Mouse (Mus musculus) liver, embryonic 14.5 days (tissue): ENCODE data around the gene Atp8a1. TPM values are rescaled to one million over a fixed set of nuclear protein-coding genes. Genes with fewer than 3 reads are reported as not detected.

Source experiments
- ATAC-seq: fragments of 200-750 bp; cut with Nextera tagmentation; 2 replicates; pipeline ENCODE4 v1.8.0; 2017; ENCODE audit warnings: moderate number of reproducible peaks, mild to moderate bottlenecking, moderate library complexity; ENCODE audit not compliant: insufficient read depth
- DNase-seq, 3 experiments: peaks; one replicate each; pipeline ENCODE4 v3.0.0-alpha.2; 2012 to 2013; ENCODE audit warnings: low read depth in 3 of 3, low spot score in 3 of 3
- H3K27ac ChIP-seq: fragments of 300-500 bp; sonication (generic); 2 replicates; pipeline ENCODE4 v1.5.1; 2014; ENCODE audit warnings: moderate library complexity, mild to moderate bottlenecking, control low read depth, inconsistent platforms
- H3K27me3 ChIP-seq: fragments of 300-500 bp; sonication (generic); 2 replicates; pipeline ENCODE4 v1.6.1; 2014; ENCODE audit warnings: mild to moderate bottlenecking, low read length, moderate library complexity; ENCODE audit not compliant: control insufficient read depth, insufficient read depth
- H3K36me3 ChIP-seq: fragments of 300-500 bp; sonication (generic); replicated peaks from 2 replicates; pipeline ENCODE4 v1.6.1; 2014; ENCODE audit warnings: low read depth; ENCODE audit not compliant: control insufficient read depth, insufficient read depth
- H3K4me1 ChIP-seq, 2 experiments: fragments of 200-500 bp in 1 of 2; fragments of 300-500 bp in 1 of 2; sonication (generic) in 1 of 2; replicated peaks; 2 replicates each; pipeline ENCODE4 v1.6.1; 2012 to 2014; ENCODE audit warnings: antibody characterized with exemption in 1 of 2, inconsistent platforms in 1 of 2, low read length in 1 of 2; ENCODE audit not compliant: control insufficient read depth in 2 of 2, insufficient read depth in 2 of 2
- H3K4me2 ChIP-seq: fragments of 300-500 bp; sonication (generic); 2 replicates; pipeline ENCODE4 v1.6.1; 2014; ENCODE audit warnings: low read depth, mild to moderate bottlenecking, control low read depth, moderate library complexity
- H3K4me3 ChIP-seq, 2 experiments: fragments of 200-500 bp in 1 of 2; fragments of 300-500 bp in 1 of 2; sonication (generic) in 1 of 2; 2 replicates each; pipeline ENCODE4 v1.5.1; 2012 to 2014; ENCODE audit warnings: low read depth in 2 of 2, low read length in 2 of 2, mild to moderate bottlenecking in 2 of 2, control low read depth in 1 of 2, inconsistent platforms in 1 of 2, moderate library complexity in 1 of 2; ENCODE audit not compliant: insufficient read depth in 1 of 2
- H3K9ac ChIP-seq: fragments of 300-500 bp; sonication (generic); replicated peaks from 2 replicates; pipeline ENCODE4 v1.6.1; 2014; ENCODE audit warnings: mild to moderate bottlenecking, control low read depth, moderate library complexity
- H3K9me3 ChIP-seq: fragments of 300-500 bp; sonication (generic); 2 replicates; pipeline ENCODE4 v1.6.1; 2016; ENCODE audit warnings: low read length, mixed read lengths; ENCODE audit not compliant: control insufficient read depth
- CTCF ChIP-seq: IDR thresholded peaks from 2 replicates; pipeline ENCODE4 v1.5.1; 2016; ENCODE audit warnings: antibody characterized with exemption, low read depth, control low read depth
- EP300 ChIP-seq: IDR thresholded peaks from 2 replicates; pipeline ENCODE4 v1.6.1; 2016; ENCODE audit warnings: antibody characterized with exemption, low read depth
- WGBS: fragments of 180-500 bp; shearing (Covaris S2); extraction: QIAGEN DNeasy Blood & Tissue Kit; methylation state at CpG from one replicate; pipeline ENCODE4 v1.1.7; 2014; ENCODE audit not compliant: insufficient replicate concordance; 5-methylcytosine and 5-hydroxymethylcytosine counted together
- polyA plus RNA-seq, 2 experiments: library from polyadenylated mRNA; depleted of rRNA in 1 of 2; stranded (reverse) in 1 of 2; unstranded in 1 of 2; fragments of >200 nt; fragmentation: Nextera tagmentation in 1 of 2; extraction: Ambion mirVana in 1 of 2; gene quantifications; 2 replicates each; pipeline versions ENCODE4 v1.2.1 to v1.2.3; 2012 to 2014

The Atp8a1 gene
- polyA plus RNA-seq, 2 experiments, result 21.0 to 42.5 TPM

GRCm38 (mm10) chr5:67649156-67649555, 198.1 kb downstream of the Atp8a1 start:
- H3K9me3 ChIP-seq, result no peaks in the 10 kb centered on the region
- 68% methylated on average over 4 of the region's 4 CpGs for WGBS
- no peaks in the 10 kb centered on the region for H3K4me1 ChIP-seq
- H3K4me2 ChIP-seq, result no peak overlapping the region
- H3K36me3 ChIP-seq, result peaks cover 57% of the 10 kb centered on the region
- no peak overlapping the region for H3K9ac ChIP-seq
- TF ChIP-seq EP300, result no peak
- TF ChIP-seq CTCF, result no peak
- DNase-seq (no peak), ATAC-seq (no peak)
- H3K27me3 ChIP-seq, result no peaks in the 10 kb centered on the region
- no peak overlapping the region for H3K27ac ChIP-seq
- no peak overlapping the region for H3K4me3 ChIP-seq

GRCm38 (mm10) chr5:67647568-67647967, 199.7 kb downstream of the Atp8a1 start:
- H3K36me3 ChIP-seq, result peaks cover 55% of the 10 kb centered on the region
- H3K4me3 ChIP-seq, result no peak overlapping the region

GRCm38 (mm10) chr5:67646756-67647529, 200.3 kb downstream of the Atp8a1 start:
- peaks cover 55% of the 10 kb centered on the region for H3K36me3 ChIP-seq
- no peak overlapping the region for H3K27ac ChIP-seq
- H3K9ac ChIP-seq, result no peak overlapping the region
- H3K4me3 ChIP-seq, result no peak overlapping the region
- H3K9me3 ChIP-seq, result no peaks in the 10 kb centered on the region
- ATAC-seq (no peak), DNase-seq (no peak)
- TF ChIP-seq EP300 (no peak), CTCF (no peak)
- H3K27me3 ChIP-seq, result no peaks in the 10 kb centered on the region
- H3K4me2 ChIP-seq, result no peak overlapping the region
- 87% methylated on average over 20 of the region's 20 CpGs for WGBS
- H3K4me1 ChIP-seq, result no peaks in the 10 kb centered on the region

More at GRCm38 (mm10) chr5:67647568-67647967, 199.7 kb downstream of the Atp8a1 start:
- Histone ChIP-seq H3K27ac (no peak overlapping the region), H3K27me3 (no peaks in the 10 kb centered on the region), H3K9me3 (no peaks in the 10 kb centered on the region), H3K4me2 (no peak overlapping the region), H3K9ac (no peak overlapping the region), H3K4me1 (no peaks in the 10 kb centered on the region)
- no peak for TF ChIP-seq EP300
- peak; percentile 61 for TF ChIP-seq CTCF
- no peak for DNase-seq
- WGBS, result 86% methylated on average over 21 of the region's 21 CpGs
- no peak for ATAC-seq

- no peak for ATAC-seq
- H3K36me3 ChIP-seq, result peaks cover 36% of the 10 kb centered on the region
- TF ChIP-seq EP300, result no peak
- no peak for TF ChIP-seq CTCF
- H3K27ac ChIP-seq, result no peak overlapping the region
- no peak overlapping the region for H3K4me3 ChIP-seq
- no peak overlapping the region for H3K4me2 ChIP-seq
- H3K9me3 ChIP-seq, result no peaks in the 10 kb centered on the region
- no peaks in the 10 kb centered on the region for H3K4me1 ChIP-seq
- H3K27me3 ChIP-seq, result no peaks in the 10 kb centered on the region
- 78% methylated on average over 5 of the region's 5 CpGs for WGBS
- no peak overlapping the region for H3K9ac ChIP-seq
- DNase-seq, result no peak
Measured at GRCm38 (mm10) chr5:67643537-67644255, 203.5 kb downstream of the Atp8a1 start.

- Histone ChIP-seq H3K27me3 (no peaks in the 10 kb centered on the region), H3K9ac (no peak overlapping the region), H3K4me2 (no peak overlapping the region), H3K4me1 (no peaks in the 10 kb centered on the region), H3K4me3 (no peak overlapping the region), H3K36me3 (peaks cover 24% of the 10 kb centered on the region), H3K9me3 (no peaks in the 10 kb centered on the region), H3K27ac (no peak overlapping the region)
- ATAC-seq (no peak), DNase-seq (no peak)
- no peak for TF ChIP-seq EP300
- TF ChIP-seq CTCF, result no peak
- WGBS, result 77% methylated on average over 8 of the region's 8 CpGs
Measured at GRCm38 (mm10) chr5:67641406-67642120, 205.7 kb downstream of the Atp8a1 start.
